Comparison of ENCODE assay signal across 8 mouse cellular contexts in the genomic region with DNA sequence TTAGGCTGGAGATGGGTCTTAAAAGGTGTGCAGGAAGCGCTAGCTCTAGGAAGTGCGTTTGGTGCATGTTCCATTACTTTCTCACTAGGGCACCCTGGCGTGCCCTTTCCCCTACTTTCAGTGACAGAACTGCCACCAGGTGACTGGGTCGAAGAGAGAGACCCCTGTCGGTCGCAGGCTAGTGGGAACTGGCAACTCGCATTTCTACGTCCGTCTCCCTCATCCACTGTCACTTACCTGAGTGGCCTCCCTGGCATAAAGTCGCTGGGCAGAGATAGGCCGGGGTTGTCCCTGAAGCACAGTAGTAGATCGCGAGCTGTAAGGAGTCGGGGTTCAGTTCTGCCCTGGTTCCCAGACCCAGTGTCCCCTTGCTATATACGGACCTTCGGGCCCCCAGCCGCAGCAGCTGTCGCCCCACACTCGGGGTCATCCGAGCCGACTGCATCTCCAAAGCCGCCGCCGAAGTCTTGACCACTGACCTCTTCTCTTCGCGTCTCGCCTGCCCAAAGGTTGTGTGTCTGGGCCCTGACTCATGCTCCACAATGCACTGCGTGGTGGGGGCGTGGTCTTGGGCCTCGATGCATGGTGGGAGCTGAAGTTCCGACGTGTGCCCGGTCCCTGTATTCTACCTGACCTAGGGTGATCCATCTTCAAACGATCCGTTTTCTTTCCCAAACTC. TPM values are rescaled to one million over a fixed set of nuclear protein-coding genes. Genes with fewer than 3 reads are reported as not detected.
DNase-seq lines count a peak whose midpoint lies in the region; ATAC-seq lines count a peak whose summit lies in the region.

A gene (minus strand): TSS at position 532 of the 679 bp plus-strand sequence.

- peak within 1 kb of the TSS; percentile 59 for H3K27ac ChIP-seq in embryonic facial prominence, embryonic 11.5 days (replicated peaks; ENCODE audit: low read depth, low read length)
- peak within 1 kb of the TSS; percentile 61 for H3K27ac ChIP-seq in limb, embryonic 13.5 days
- peak within 1 kb of the TSS; percentile 78 for H3K27ac ChIP-seq in midbrain, embryonic 15.5 days

- H3K4me2 ChIP-seq in embryonic facial prominence, embryonic 11.5 days (ENCODE audit: low read depth, low read length), result peak within 1 kb of the TSS; percentile 82
- peak within 1 kb of the TSS; percentile 79 for H3K4me2 ChIP-seq in limb, embryonic 13.5 days (replicated peaks)
- peak within 1 kb of the TSS; percentile 88 for H3K4me2 ChIP-seq in midbrain, embryonic 15.5 days

- H3K27me3 ChIP-seq in embryonic facial prominence, embryonic 11.5 days (ENCODE audit: control insufficient read depth, insufficient read depth, low read length), result no peaks in the 10 kb centered on the region
- no peaks in the 10 kb centered on the region for H3K27me3 ChIP-seq in limb, embryonic 13.5 days
- H3K27me3 ChIP-seq in midbrain, embryonic 15.5 days (replicated peaks), result no peaks in the 10 kb centered on the region

- peak; percentile 61 for ATAC-seq in embryonic facial prominence, embryonic 11.5 days (replicated peaks; ENCODE audit: insufficient number of reproducible peaks, low FRiP score, low TSS enrichment, low read depth)
- peak; percentile 76 for ATAC-seq in limb, embryonic 13.5 days (ENCODE audit: low FRiP score, low read depth)
- peak; percentile 75 for ATAC-seq in midbrain, embryonic 15.5 days (replicated peaks)

- peaks cover 7% of the 10 kb centered on the region for H3K36me3 ChIP-seq in embryonic facial prominence, embryonic 11.5 days (replicated peaks; ENCODE audit: control insufficient read depth, insufficient read depth, low read depth, low read length)
- H3K36me3 ChIP-seq in limb, embryonic 13.5 days, result peaks cover 41% of the 10 kb centered on the region
- peaks cover 32% of the 10 kb centered on the region for H3K36me3 ChIP-seq in midbrain, embryonic 15.5 days (replicated peaks)

- peaks cover 12% of the 10 kb centered on the region for H3K4me1 ChIP-seq in embryonic facial prominence, embryonic 11.5 days (ENCODE audit: control insufficient read depth, insufficient read depth, low read length)
- peaks cover 39% of the 10 kb centered on the region for H3K4me1 ChIP-seq in limb, embryonic 13.5 days
- H3K4me1 ChIP-seq in midbrain, embryonic 15.5 days, result peaks cover 43% of the 10 kb centered on the region

- DNase-seq in layer of hippocampus, adult 11-12 months (ENCODE audit: low spot score), result peak; percentile 91
- no peak for DNase-seq in layer of hippocampus, adult 9-10 months (ENCODE audit: low spot score)
- DNase-seq in embryonic facial prominence, embryonic 11.5 days (ENCODE audit: low spot score), result peak; percentile 90
- peak; percentile 99 for DNase-seq in heart, adult 11 months
- peak; percentile 92 for DNase-seq in kidney, adult 18-20 months
- DNase-seq in spleen, adult 18-20 months, result peak; percentile 72 to 84

- peak within 1 kb of the TSS; percentile 73 for H3K9ac ChIP-seq in embryonic facial prominence, embryonic 11.5 days (replicated peaks; ENCODE audit: low read length)
- peak within 1 kb of the TSS; percentile 83 for H3K9ac ChIP-seq in limb, embryonic 13.5 days
- peak within 1 kb of the TSS; percentile 84 for H3K9ac ChIP-seq in midbrain, embryonic 15.5 days

- under 1% methylated on average over 35 of the region's 35 CpGs for WGBS in embryonic facial prominence, embryonic 11.5 days
- WGBS in limb, embryonic 13.5 days, result 1% methylated on average over 35 of the region's 35 CpGs
- under 1% methylated on average over 35 of the region's 35 CpGs for WGBS in midbrain, embryonic 15.5 days

- peak within 1 kb of the TSS; percentile 54 for H3K4me3 ChIP-seq in embryonic facial prominence, embryonic 11.5 days (ENCODE audit: low read depth, low read length)
- H3K4me3 ChIP-seq in limb, embryonic 13.5 days, result peak within 1 kb of the TSS; percentile 62
- H3K4me3 ChIP-seq in midbrain, embryonic 15.5 days, result peak within 1 kb of the TSS; percentile 64

- H3K9me3 ChIP-seq in embryonic facial prominence, embryonic 11.5 days (replicated peaks; ENCODE audit: control insufficient read depth, low read length), result no peaks in the 10 kb centered on the region
- H3K9me3 ChIP-seq in limb, embryonic 13.5 days, result no peaks in the 10 kb centered on the region
- H3K9me3 ChIP-seq in midbrain, embryonic 15.5 days, result no peaks in the 10 kb centered on the region

RNA-seq across cellular contexts. Expression of the gene that starts here (rescaled TPM):
- polyA plus RNA-seq in embryonic facial prominence, embryonic 11.5 days (2014; fragmentation: Nextera tagmentation; extraction: Ambion mirVana), result 54.2 and 57.6 TPM in 2 replicates
- 76.0 and 81.1 TPM in 2 replicates for polyA plus RNA-seq in limb, embryonic 13.5 days (2015; fragmentation: Nextera tagmentation; extraction: Ambion mirVana)
- polyA plus RNA-seq in midbrain, embryonic 15.5 days (2015; fragmentation: Nextera tagmentation; extraction: Ambion mirVana), result 57.2 and 57.6 TPM in 2 replicates
